Mouse (Mus musculus): ENCODE measurements around the gene Cox6b2. TPM values are rescaled to one million over a fixed set of nuclear protein-coding genes. Genes with fewer than 3 reads are reported as not detected.

Gene Cox6b2
- polyA plus RNA-seq, 1 experiment from 2014 or later, result 33.4 TPM

Other genes starting within 250 kb of the Cox6b2 start
- gene Tnnt1, start 236.7 kb downstream of the Cox6b2 start, polyA plus RNA-seq (2016; fragmentation: Nextera tagmentation; extraction: Ambion mirVana), result 58.1 and 75.1 TPM in 2 replicates
- gene Tnni3, start 228.9 kb downstream of the Cox6b2 start, polyA plus RNA-seq (2016; fragmentation: Nextera tagmentation; extraction: Ambion mirVana), result 2.8 and 2.9 TPM in 2 replicates
- gene Dnaaf3, start 220.6 kb downstream of the Cox6b2 start, polyA plus RNA-seq (2016; fragmentation: Nextera tagmentation; extraction: Ambion mirVana), result 1.2 and 1.7 TPM in 2 replicates
- gene Syt5, start 205.6 kb downstream of the Cox6b2 start, polyA plus RNA-seq (2016; fragmentation: Nextera tagmentation; extraction: Ambion mirVana), result 27.9 and 28.6 TPM in 2 replicates
- gene Ptprh, start 149.1 kb downstream of the Cox6b2 start, polyA plus RNA-seq (2016; fragmentation: Nextera tagmentation; extraction: Ambion mirVana), result not detected in 2 replicates
- 3.5 and 4.0 TPM in 2 replicates for gene Tmem86b, start 121.7 kb downstream of the Cox6b2 start, polyA plus RNA-seq (2016; fragmentation: Nextera tagmentation; extraction: Ambion mirVana)
- 11.1 and 13.9 TPM in 2 replicates for gene Ppp6r1, start 94.1 kb downstream of the Cox6b2 start, polyA plus RNA-seq (2016; fragmentation: Nextera tagmentation; extraction: Ambion mirVana)
- gene Hspbp1, start 68.0 kb downstream of the Cox6b2 start, polyA plus RNA-seq (2016; fragmentation: Nextera tagmentation; extraction: Ambion mirVana), result 119 and 122 TPM in 2 replicates
- 5.0 and 5.5 TPM in 2 replicates for gene Brsk1, start 62.5 kb downstream of the Cox6b2 start, polyA plus RNA-seq (2016; fragmentation: Nextera tagmentation; extraction: Ambion mirVana)
- 0.11 and 0.14 TPM in 2 replicates for gene Tmem150b, start 27.8 kb downstream of the Cox6b2 start, polyA plus RNA-seq (2016; fragmentation: Nextera tagmentation; extraction: Ambion mirVana)
- gene Kmt5c, start 13.0 kb downstream of the Cox6b2 start, polyA plus RNA-seq (2016; fragmentation: Nextera tagmentation; extraction: Ambion mirVana), result 96.5 and 98.5 TPM in 2 replicates
- not detected in 2 replicates for gene Fam71e2, start 18.2 kb upstream of the Cox6b2 start, polyA plus RNA-seq (2016; fragmentation: Nextera tagmentation; extraction: Ambion mirVana)
- 0.34 and 0.51 TPM in 2 replicates for gene Il11, start 29.8 kb upstream of the Cox6b2 start, polyA plus RNA-seq (2016; fragmentation: Nextera tagmentation; extraction: Ambion mirVana)
- gene Tmem190, start 29.8 kb upstream of the Cox6b2 start, polyA plus RNA-seq (2016; fragmentation: Nextera tagmentation; extraction: Ambion mirVana), result not detected in 2 replicates
- 2.7 and 3.1 TPM in 2 replicates for gene Tmem238, start 36.6 kb upstream of the Cox6b2 start, polyA plus RNA-seq (2016; fragmentation: Nextera tagmentation; extraction: Ambion mirVana)
- 311 and 322 TPM in 2 replicates for gene Rpl28, start 39.8 kb upstream of the Cox6b2 start, polyA plus RNA-seq (2016; fragmentation: Nextera tagmentation; extraction: Ambion mirVana)
- 380 and 386 TPM in 2 replicates for gene Ube2s, start 59.5 kb upstream of the Cox6b2 start, polyA plus RNA-seq (2016; fragmentation: Nextera tagmentation; extraction: Ambion mirVana)
- gene Shisa7, start 91.6 kb upstream of the Cox6b2 start, polyA plus RNA-seq (2016; fragmentation: Nextera tagmentation; extraction: Ambion mirVana), result 6.0 and 6.5 TPM in 2 replicates
- gene Isoc2b, start 117.2 kb upstream of the Cox6b2 start, polyA plus RNA-seq (2016; fragmentation: Nextera tagmentation; extraction: Ambion mirVana), result 4.8 and 5.4 TPM in 2 replicates
- 0.91 and 0.93 TPM in 2 replicates for gene Isoc2a, start 124.1 kb upstream of the Cox6b2 start, polyA plus RNA-seq (2016; fragmentation: Nextera tagmentation; extraction: Ambion mirVana)
- 0.29 TPM in 1 of 2 replicates, not detected in the other for gene Gm36210, start 153.4 kb upstream of the Cox6b2 start, polyA plus RNA-seq (2016; fragmentation: Nextera tagmentation; extraction: Ambion mirVana)
- 4.4 and 4.5 TPM in 2 replicates for gene Zfp628, start 162.1 kb upstream of the Cox6b2 start, polyA plus RNA-seq (2016; fragmentation: Nextera tagmentation; extraction: Ambion mirVana)
- 13.0 and 13.7 TPM in 2 replicates for gene Nat14, start 168.9 kb upstream of the Cox6b2 start, polyA plus RNA-seq (2016; fragmentation: Nextera tagmentation; extraction: Ambion mirVana)
- 2.5 and 3.0 TPM in 2 replicates for gene Ssc5d, start 172.7 kb upstream of the Cox6b2 start, polyA plus RNA-seq (2016; fragmentation: Nextera tagmentation; extraction: Ambion mirVana)
- 0.13 TPM in 2 replicates for gene Sbk2, start 211.3 kb upstream of the Cox6b2 start, polyA plus RNA-seq (2016; fragmentation: Nextera tagmentation; extraction: Ambion mirVana)
- gene Sbk3, start 218.1 kb upstream of the Cox6b2 start, polyA plus RNA-seq (2016; fragmentation: Nextera tagmentation; extraction: Ambion mirVana), result 0.11 TPM in 2 replicates
- gene Zfp579, start 243.1 kb upstream of the Cox6b2 start, polyA plus RNA-seq (2016; fragmentation: Nextera tagmentation; extraction: Ambion mirVana), result 52.4 and 57.5 TPM in 2 replicates